Mouse (Mus musculus): ENCODE data around the gene Foxj2. TPM values are rescaled to one million over a fixed set of nuclear protein-coding genes. Genes with fewer than 3 reads are reported as not detected.

The Foxj2 gene
- total RNA-seq, 2 experiments from 2014 or later: 26.7 to 29.4 TPM

- no peak for DNase-seq (ENCODE audit: low spot score in 2 of 2)
Measured at GRCm38 (mm10) chr6:122867914-122868313, 48.2 kb downstream of the Foxj2 start.

- no peak for DNase-seq (ENCODE audit: low spot score in 2 of 2)
Measured at GRCm38 (mm10) chr6:122869846-122870245, 50.1 kb downstream of the Foxj2 start.

- no peak for DNase-seq (ENCODE audit: low spot score in 2 of 2)
Measured at GRCm38 (mm10) chr6:122872800-122873199, 53.1 kb downstream of the Foxj2 start.

GRCm38 (mm10) chr6:122873871-122874719 lies 54.4 kb downstream of the Foxj2 start, which contains the start of gene Necap1:
TSS of gene Necap1 (plus strand) at chr6:122874474.
- peak; percentile 98 to 99 for DNase-seq (ENCODE audit: low spot score in 2 of 2)

GRCm38 (mm10) chr6:122874720-122875389 lies 55.1 kb downstream of the Foxj2 start:
- no peak for DNase-seq (ENCODE audit: low spot score in 2 of 2)

GRCm38 (mm10) chr6:122879141-122879735 lies 59.5 kb downstream of the Foxj2 start:
- DNase-seq (ENCODE audit: low spot score in 2 of 2): no peak

- no peak for DNase-seq (ENCODE audit: low spot score in 2 of 2)
Measured at GRCm38 (mm10) chr6:122879781-122880505, 60.2 kb downstream of the Foxj2 start.

GRCm38 (mm10) chr6:122881287-122881686 lies 61.6 kb downstream of the Foxj2 start:
- DNase-seq (ENCODE audit: low spot score in 2 of 2): no peak

- DNase-seq (ENCODE audit: low spot score in 2 of 2): peak in 1 of 2 experiments; percentile 7
Measured at GRCm38 (mm10) chr6:122883603-122884002, 63.9 kb downstream of the Foxj2 start.

GRCm38 (mm10) chr6:122889599-122889998 lies 69.9 kb downstream of the Foxj2 start:
- no peak for DNase-seq (ENCODE audit: low spot score in 2 of 2)

GRCm38 (mm10) chr6:122892442-122893049 lies 72.8 kb downstream of the Foxj2 start:
- DNase-seq (ENCODE audit: low spot score in 2 of 2): peak; percentile 71 to 82

Small RNA genes within 50 kb of the gene (microRNA-seq; reads per million reads assigned to microRNA genes)
- 0 to 1.2 reads per million in 2 experiments for gene Mir7231

Other genes with a start within 250 kb of the Foxj2 start
- gene Apobec1, start 217.5 kb upstream of the Foxj2 start, total RNA-seq (2021): 1 to 10 TPM; 1.2 to 1.7 TPM
- not detected for gene Gdf3, start 209.8 kb upstream of the Foxj2 start, total RNA-seq (2021)
- gene Dppa3, start 193.5 kb upstream of the Foxj2 start, total RNA-seq (2021): not detected
- not detected for gene Nanog, start 112.4 kb upstream of the Foxj2 start, total RNA-seq (2021)
- 100 to 1,000 TPM; 120 to 139 TPM for gene Slc2a3, start 18.3 kb upstream of the Foxj2 start, total RNA-seq (2021)
- under 1 TPM; 0.91 to 0.95 TPM for gene C3ar1, start 36.2 kb downstream of the Foxj2 start, total RNA-seq (2021)
- 100 to 1,000 TPM; 205 to 206 TPM for gene Necap1, start 54.6 kb downstream of the Foxj2 start, total RNA-seq (2021)
- under 1 TPM; 0.21 to 0.40 TPM for gene Clec4a1, start 101.9 kb downstream of the Foxj2 start, total RNA-seq (2021)
- 1 to 10 TPM; 1.0 to 1.5 TPM for gene Clec4a3, start 132.6 kb downstream of the Foxj2 start, total RNA-seq (2021)
- not detected for gene Clec4a4, start 170.5 kb downstream of the Foxj2 start, total RNA-seq (2021)
- not detected for gene Clec4b1, start 230.0 kb downstream of the Foxj2 start, total RNA-seq (2021)